Mouse (Mus musculus) Patski (cell line): Measurements from ENCODE around the gene Tex19.1. TPM values are rescaled to one million over a fixed set of nuclear protein-coding genes. Genes with fewer than 3 reads are reported as not detected.
A peak's percentile ranks its signal among the peaks of the same experiment; 100 is the strongest.

ENCODE experiments used
- ATAC-seq: fragments of 100-300 bp; one replicate; pipeline ENCODE4 v1.8.0; 2021
- CTCF ChIA-PET: fragments of 350-600 bp; sonication (Branson Sonifier 250); formaldehyde crosslinking; loops from one replicate; lab custom pipeline; 2022; ENCODE audit warnings: inconsistent platforms; lab: Charles Lee
- POLR2A ChIA-PET: fragments of 350-600 bp; sonication (Branson Sonifier 250); formaldehyde crosslinking; loops from one replicate; lab custom pipeline; 2022; ENCODE audit warnings: antibody characterized with exemption, inconsistent platforms; lab: Charles Lee
- DNase-seq: peaks from one replicate; pipeline ENCODE4 v3.0.0-alpha.2; 2011; ENCODE audit warnings: low read depth, low spot score
- H3K27me3 ChIP-seq: fragments of 371-371 bp; one replicate; pipeline ENCODE4 v1.5.1; 2021
- CTCF ChIP-seq: fragments of 100-300 bp; IDR thresholded peaks from one replicate; pipeline ENCODE4 v1.5.1; 2021
- in situ Hi-C: fragments of 300-500 bp; cut with MboI; formaldehyde crosslinking; loops from 3 replicates; pipeline ENCODE4 v1.11.1; 2018; ENCODE audit warnings: low pct_unique_long_range_greater_than_20kb, mixed read lengths
- polyA plus RNA-seq: library from polyadenylated mRNA; unstranded; gene quantifications from one replicate; pipeline ENCODE4 v1.2.3, GENCODE M21; 2021

Gene Tex19.1
- polyA plus RNA-seq, 1 experiment from 2014 or later = not detected

- ChIA-PET POLR2A (no interaction called here), CTCF (interaction anchor here (0.6 to 1.4 kb wide), 8 partner anchors 9 to 120 kb away, joined by 3 to 6 read pairs (median 3); no protein-coding TSS in a partner anchor)
- in situ Hi-C loops = no loop called here
- H3K27me3 ChIP-seq = no peaks in the 10 kb centered on the region
- DNase-seq (peak; percentile 3), ATAC-seq (peak; percentile 47)
- peak; percentile 77 for TF ChIP-seq CTCF
Measured at GRCm38 (mm10) chr11:121176285-121177270, 30.6 kb downstream of the Tex19.1 start.

- no peak for ATAC-seq
Measured at GRCm38 (mm10) chr11:121189681-121190080, 43.7 kb downstream of the Tex19.1 start.

GRCm38 (mm10) chr11:121192742-121193141, 46.8 kb downstream of the Tex19.1 start:
- in situ Hi-C loops = no loop called here
- CTCF ChIA-PET = no interaction called here
- POLR2A ChIA-PET = no interaction called here
- no peaks in the 10 kb centered on the region for H3K27me3 ChIP-seq
- ATAC-seq (no peak), DNase-seq (no peak)
- no peak for TF ChIP-seq CTCF

More at GRCm38 (mm10) chr11:121189681-121190080, 43.7 kb downstream of the Tex19.1 start:
- ChIA-PET CTCF (no interaction called here), POLR2A (no interaction called here)
- no peak for TF ChIP-seq CTCF
- H3K27me3 ChIP-seq = no peaks in the 10 kb centered on the region
- in situ Hi-C loops = no loop called here
- DNase-seq = no peak

GRCm38 (mm10) chr11:121193415-121193814, 47.5 kb downstream of the Tex19.1 start:
- in situ Hi-C loops = no loop called here
- no peak for ATAC-seq
- ChIA-PET POLR2A (no interaction called here), CTCF (no interaction called here)
- TF ChIP-seq CTCF = no peak
- no peak for DNase-seq
- no peaks in the 10 kb centered on the region for H3K27me3 ChIP-seq

Other genes with a start within 250 kb of the Tex19.1 start
- 8.4 TPM for gene Ccdc57, start 213.3 kb upstream of the Tex19.1 start, polyA plus RNA-seq
- gene Slc16a3, start 197.7 kb upstream of the Tex19.1 start, polyA plus RNA-seq = 0.39 TPM
- gene Csnk1d, start 154.8 kb upstream of the Tex19.1 start, polyA plus RNA-seq = 144 TPM
- gene Cd7, start 106.7 kb upstream of the Tex19.1 start, polyA plus RNA-seq = not detected
- gene Sectm1b, start 82.6 kb upstream of the Tex19.1 start, polyA plus RNA-seq = 1.9 TPM
- gene Sectm1a, start 64.9 kb upstream of the Tex19.1 start, polyA plus RNA-seq = 0.13 TPM
- gene Tex19.2, start 27.5 kb upstream of the Tex19.1 start, polyA plus RNA-seq = not detected
- not detected for gene Uts2r, start 14.1 kb downstream of the Tex19.1 start, polyA plus RNA-seq
- gene Hexdc, start 58.3 kb downstream of the Tex19.1 start, polyA plus RNA-seq = 16.5 TPM
- 15.2 TPM for gene Ogfod3, start 58.6 kb downstream of the Tex19.1 start, polyA plus RNA-seq
- gene Cybc1, start 83.2 kb downstream of the Tex19.1 start, polyA plus RNA-seq = 33.3 TPM
- 26.3 TPM for gene Narf, start 91.1 kb downstream of the Tex19.1 start, polyA plus RNA-seq
- 50.5 TPM for gene Foxk2, start 113.8 kb downstream of the Tex19.1 start, polyA plus RNA-seq
- 74.1 TPM for gene Wdr45b, start 208.3 kb downstream of the Tex19.1 start, polyA plus RNA-seq
- 0.55 TPM for gene Rab40b, start 242.1 kb downstream of the Tex19.1 start, polyA plus RNA-seq